Mouse (Mus musculus) intestine, postnatal 0 days (tissue): ENCODE data around the gene Wdfy3. TPM values are rescaled to one million over a fixed set of nuclear protein-coding genes. Genes with fewer than 3 reads are reported as not detected.

ENCODE experiments used
- ATAC-seq: fragments of 200-750 bp; cut with Nextera tagmentation; 2 replicates; pipeline ENCODE4 v1.8.0; 2017; ENCODE audit warnings: mild to moderate bottlenecking, moderate TSS enrichment, moderate library complexity
- H3K27ac ChIP-seq: fragments of 300-500 bp; sonication (generic); 2 replicates; pipeline ENCODE4 v1.5.1; 2014; ENCODE audit warnings: mild to moderate bottlenecking, low read depth, low read length, moderate library complexity
- H3K27me3 ChIP-seq: fragments of 300-500 bp; sonication (generic); replicated peaks from 2 replicates; pipeline ENCODE4 v1.6.1; 2014; ENCODE audit warnings: low read length, mixed read lengths; ENCODE audit not compliant: control insufficient read depth, insufficient read depth
- H3K36me3 ChIP-seq: fragments of 300-500 bp; sonication (generic); 2 replicates; pipeline ENCODE4 v1.6.1; 2014; ENCODE audit warnings: mild to moderate bottlenecking, moderate library complexity; ENCODE audit not compliant: control insufficient read depth, insufficient read depth
- H3K4me1 ChIP-seq: fragments of 300-500 bp; sonication (generic); replicated peaks from 2 replicates; pipeline ENCODE4 v1.6.1; 2014; ENCODE audit warnings: antibody characterized with exemption, low read length, mixed read lengths; ENCODE audit not compliant: control insufficient read depth, insufficient read depth
- H3K4me2 ChIP-seq: fragments of 300-500 bp; sonication (generic); replicated peaks from 2 replicates; pipeline ENCODE4 v1.6.1; 2014; ENCODE audit warnings: low read depth, mild to moderate bottlenecking, moderate library complexity
- H3K4me3 ChIP-seq: fragments of 300-500 bp; sonication (generic); 2 replicates; pipeline ENCODE4 v1.5.1; 2014; ENCODE audit warnings: low read depth, low read length
- H3K9ac ChIP-seq: fragments of 300-500 bp; sonication (generic); 2 replicates; pipeline ENCODE4 v1.6.1; 2014; ENCODE audit warnings: mild to moderate bottlenecking, low read depth, low read length
- H3K9me3 ChIP-seq: fragments of 300-500 bp; sonication (generic); 2 replicates; pipeline ENCODE4 v1.6.1; 2016; ENCODE audit warnings: mixed run types; ENCODE audit not compliant: control insufficient read depth
- CTCF ChIP-seq: sonication (generic); IDR thresholded peaks from 2 replicates; pipeline ENCODE4 v1.5.1; 2016; ENCODE audit warnings: low read depth, mild to moderate bottlenecking, control low read depth, antibody characterized with exemption, moderate library complexity
- whole genome bisulfite sequencing: fragments of 180-500 bp; shearing (Covaris S2); extraction: QIAGEN DNeasy Blood & Tissue Kit; methylation state at CpG from one replicate; pipeline ENCODE4 v1.1.7; 2014; 5-methylcytosine and 5-hydroxymethylcytosine counted together
- polyA plus RNA-seq: library from polyadenylated mRNA; unstranded; fragments of >200 nt; fragmentation: Nextera tagmentation; extraction: Ambion mirVana; gene quantifications from 2 replicates; pipeline ENCODE4 v1.2.1, GENCODE M21; 2015

Wdfy3 gene
- polyA plus RNA-seq, 1 experiment from 2014 or later: 7.0 TPM

GRCm38 (mm10) chr5:102050677-102051076 lies 19.0 kb downstream of the Wdfy3 start:
- Histone ChIP-seq H3K4me1 (peaks cover 3% of the 10 kb centered on the region; the same call in 1 of the 2 replicates), H3K27ac (no peak overlapping the region), H3K27me3 (no peaks in the 10 kb centered on the region), H3K4me3 (no peak overlapping the region), H3K36me3 (no peaks in the 10 kb centered on the region), H3K9me3 (no peaks in the 10 kb centered on the region), H3K9ac (no peak overlapping the region), H3K4me2 (no peak overlapping the region)
- TF ChIP-seq CTCF: no peak
- WGBS: 91% methylated on average over 1 of the region's 1 CpGs
- no peak for ATAC-seq

GRCm38 (mm10) chr5:102048416-102048815 lies 21.3 kb downstream of the Wdfy3 start:
- Histone ChIP-seq H3K4me3 (no peak overlapping the region), H3K9me3 (no peaks in the 10 kb centered on the region), H3K4me2 (no peak overlapping the region), H3K27ac (no peak overlapping the region), H3K27me3 (no peaks in the 10 kb centered on the region), H3K36me3 (peaks cover 3% of the 10 kb centered on the region), H3K9ac (no peak overlapping the region), H3K4me1 (no peaks in the 10 kb centered on the region; the same call in 1 of the 2 replicates)
- ATAC-seq: peak; percentile 53; the same call in 1 of the 2 replicates
- TF ChIP-seq CTCF: no peak
- 69% methylated on average over 2 of the region's 2 CpGs for WGBS

- Histone ChIP-seq H3K4me3 (no peak overlapping the region), H3K27ac (0 out of 2 replicates have a peak overlapping the region, but pooled peaks have one; percentile 46), H3K9ac (no peak overlapping the region), H3K9me3 (no peaks in the 10 kb centered on the region), H3K27me3 (no peaks in the 10 kb centered on the region), H3K36me3 (peaks cover 7% of the 10 kb centered on the region), H3K4me1 (no peaks in the 10 kb centered on the region; the same call in 1 of the 2 replicates), H3K4me2 (no peak overlapping the region)
- TF ChIP-seq CTCF: no peak
- 79% methylated on average over 8 of the region's 8 CpGs for WGBS
- ATAC-seq: no peak
Measured at GRCm38 (mm10) chr5:102046617-102047116, 23.1 kb downstream of the Wdfy3 start.

GRCm38 (mm10) chr5:102045636-102046616 lies 23.8 kb downstream of the Wdfy3 start:
- Histone ChIP-seq H3K36me3 (peaks cover 14% of the 10 kb centered on the region), H3K27me3 (no peaks in the 10 kb centered on the region), H3K9ac (0 out of 2 replicates have a peak overlapping the region, but pooled peaks have one; percentile 26), H3K27ac (peak overlapping the region; percentile 46), H3K4me2 (no peak overlapping the region), H3K4me3 (no peak overlapping the region), H3K4me1 (no peaks in the 10 kb centered on the region; the same call in 1 of the 2 replicates), H3K9me3 (no peaks in the 10 kb centered on the region)
- ATAC-seq: peak; percentile 72
- WGBS: 63% methylated on average over 13 of the region's 13 CpGs
- no peak for TF ChIP-seq CTCF

GRCm38 (mm10) chr5:102045177-102045576 lies 24.5 kb downstream of the Wdfy3 start:
- no peak overlapping the region for H3K27ac ChIP-seq
- no peaks in the 10 kb centered on the region for H3K27me3 ChIP-seq
- H3K36me3 ChIP-seq: peaks cover 22% of the 10 kb centered on the region
- no peaks in the 10 kb centered on the region for H3K9me3 ChIP-seq
- no peak for ATAC-seq
- H3K9ac ChIP-seq: no peak overlapping the region
- no peak overlapping the region for H3K4me3 ChIP-seq
- no peak overlapping the region; the same call in 1 of the 2 replicates for H3K4me2 ChIP-seq
- 40% methylated on average over 8 of the region's 8 CpGs for WGBS
- TF ChIP-seq CTCF: no peak
- H3K4me1 ChIP-seq: no peaks in the 10 kb centered on the region; the same call in 1 of the 2 replicates

- Histone ChIP-seq H3K36me3 (peaks cover 56% of the 10 kb centered on the region), H3K27me3 (no peaks in the 10 kb centered on the region), H3K27ac (0 out of 2 replicates have a peak overlapping the region, but pooled peaks have one; percentile 15), H3K9me3 (no peaks in the 10 kb centered on the region), H3K4me2 (no peak overlapping the region), H3K9ac (no peak overlapping the region), H3K4me1 (no peaks in the 10 kb centered on the region), H3K4me3 (no peak overlapping the region)
- 93% methylated on average over 8 of the region's 8 CpGs for WGBS
- no peak for ATAC-seq
- TF ChIP-seq CTCF: no peak
Measured at GRCm38 (mm10) chr5:102033281-102033680, 36.4 kb downstream of the Wdfy3 start.
